Mouse (Mus musculus): ENCODE measurements around the gene 2610318N02Rik. TPM values are rescaled to one million over a fixed set of nuclear protein-coding genes. Genes with fewer than 3 reads are reported as not detected.

Gene 2610318N02Rik
- polyA plus RNA-seq, 1 experiment = not detected

- 97% methylated on average over 2 of the region's 2 CpGs for WGBS
Measured at GRCm38 (mm10) chr16:17067552-17067951, 57.4 kb downstream of the 2610318N02Rik start.

More at GRCm38 (mm10) chr16:17067552-17067951, 57.4 kb downstream of the 2610318N02Rik start:
- Histone ChIP-seq H3K27ac (ENCODE audit: insufficient read depth, low read depth, low read length) (no peak overlapping the region), H3K4me3 (ENCODE audit: insufficient read depth, low read depth, low read length) (no peak overlapping the region), H3K4me1 (ENCODE audit: control insufficient read depth, insufficient read depth, low read length) (peaks cover 3% of the 10 kb centered on the region; the same call in 1 of the 2 replicates)
- no peak for TF ChIP-seq CTCF (IDR thresholded peaks at IDR 0.05; ENCODE audit: insufficient read depth, low read depth, low read length)
- TF ChIP-seq POLR2A (IDR thresholded peaks at IDR 0.05; ENCODE audit: insufficient read depth, low read depth, low read length) = no peak

Other genes with a start within 250 kb of the 2610318N02Rik start
- not detected in 2 replicates for gene Ppm1f, start 228.7 kb downstream of the 2610318N02Rik start, polyA plus RNA-seq (2012; ENCODE audit: insufficient read depth, insufficient read length, low replicate concordance, missing spikeins)
- 179 and 489 TPM in 2 replicates for gene Mapk1, start 141.8 kb downstream of the 2610318N02Rik start, polyA plus RNA-seq (2012; ENCODE audit: insufficient read depth, insufficient read length, low replicate concordance, missing spikeins)
- gene Ypel1, start 55.5 kb downstream of the 2610318N02Rik start, polyA plus RNA-seq (2012; ENCODE audit: insufficient read depth, insufficient read length, low replicate concordance, missing spikeins) = not detected in 2 replicates
- not detected in 2 replicates for gene Ppil2, start 13.9 kb downstream of the 2610318N02Rik start, polyA plus RNA-seq (2012; ENCODE audit: insufficient read depth, insufficient read length, low replicate concordance, missing spikeins)
- not detected in 2 replicates for gene Sdf2l1, start 7.2 kb upstream of the 2610318N02Rik start, polyA plus RNA-seq (2012; ENCODE audit: insufficient read depth, insufficient read length, low replicate concordance, missing spikeins)
- not detected in 2 replicates for gene Ydjc, start 19.5 kb upstream of the 2610318N02Rik start, polyA plus RNA-seq (2012; ENCODE audit: insufficient read depth, insufficient read length, low replicate concordance, missing spikeins)
- not detected in 2 replicates for gene Ccdc116, start 22.1 kb upstream of the 2610318N02Rik start, polyA plus RNA-seq (2012; ENCODE audit: insufficient read depth, insufficient read length, low replicate concordance, missing spikeins)
- not detected in 2 replicates for gene Ube2l3, start 77.5 kb upstream of the 2610318N02Rik start, polyA plus RNA-seq (2012; ENCODE audit: insufficient read depth, insufficient read length, low replicate concordance, missing spikeins)
- gene Rimbp3, start 83.4 kb upstream of the 2610318N02Rik start, polyA plus RNA-seq (2012; ENCODE audit: insufficient read depth, insufficient read length, low replicate concordance, missing spikeins) = not detected in 2 replicates
- not detected in 2 replicates for gene Hic2, start 108.4 kb upstream of the 2610318N02Rik start, polyA plus RNA-seq (2012; ENCODE audit: insufficient read depth, insufficient read length, low replicate concordance, missing spikeins)
- gene Tmem191c, start 150.9 kb upstream of the 2610318N02Rik start, polyA plus RNA-seq (2012; ENCODE audit: insufficient read depth, insufficient read length, low replicate concordance, missing spikeins) = not detected in 2 replicates
- gene Serpind1, start 206.2 kb upstream of the 2610318N02Rik start, polyA plus RNA-seq (2012; ENCODE audit: insufficient read depth, insufficient read length, low replicate concordance, missing spikeins) = not detected in 2 replicates